Mouse (Mus musculus) 416B (cell line): Measurements from ENCODE around the gene Cish.
A peak's percentile ranks its signal among the peaks of the same experiment; 100 is the strongest.

Source experiments
- DNase-seq: peaks from one replicate; pipeline ENCODE4 v3.0.0; 2011; ENCODE audit warnings: low read depth

Cish gene

DNA sequence AAGGTAGTCTGAATTCAATTTTAAA is at the start of gene Cish:
Gene Cish (plus strand): TSS at position 11 of the 25 bp plus-strand sequence.
- no peak for DNase-seq

DNA sequence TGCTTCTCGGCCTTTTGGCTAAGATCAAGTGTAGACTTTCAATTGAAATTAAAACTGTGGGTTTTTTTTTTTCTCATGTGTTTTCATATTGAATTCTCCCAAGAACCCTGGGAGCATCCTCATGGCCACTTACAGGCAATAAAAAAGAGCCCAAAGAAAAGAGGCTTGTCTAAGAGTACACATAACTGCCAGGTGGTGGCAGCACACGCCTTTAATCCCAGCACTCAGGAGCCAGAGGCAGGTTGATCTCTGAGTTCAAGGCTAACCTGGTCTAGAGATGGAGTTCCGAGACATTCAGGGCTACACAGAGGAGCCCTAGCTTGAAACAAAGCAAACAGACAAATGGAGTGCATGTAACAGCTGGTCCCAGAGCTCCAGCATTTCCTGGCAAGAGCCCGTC is 49.7 kb upstream of the Cish start:
- peak; percentile 69 for DNase-seq

DNA sequence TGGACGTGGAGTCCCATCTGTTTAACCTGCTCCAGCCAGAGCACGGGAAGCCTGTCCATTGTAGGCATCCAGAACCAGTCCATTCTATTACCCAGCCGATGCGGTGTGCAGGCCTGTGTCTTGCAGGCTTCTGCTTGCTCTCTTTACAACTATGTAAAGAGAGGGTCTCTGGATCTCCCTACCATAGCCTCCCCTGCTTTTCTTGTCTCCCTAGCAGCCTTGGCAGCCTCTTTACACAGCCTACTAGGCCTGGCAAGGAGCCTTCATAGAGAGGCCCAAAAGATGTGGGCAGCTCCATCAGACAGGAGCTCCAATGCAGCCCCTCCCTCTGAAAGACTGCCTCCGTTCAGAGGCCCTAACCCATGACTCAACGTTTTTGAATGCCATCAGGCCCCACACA is 46.7 kb upstream of the Cish start:
- no peak for DNase-seq

DNA sequence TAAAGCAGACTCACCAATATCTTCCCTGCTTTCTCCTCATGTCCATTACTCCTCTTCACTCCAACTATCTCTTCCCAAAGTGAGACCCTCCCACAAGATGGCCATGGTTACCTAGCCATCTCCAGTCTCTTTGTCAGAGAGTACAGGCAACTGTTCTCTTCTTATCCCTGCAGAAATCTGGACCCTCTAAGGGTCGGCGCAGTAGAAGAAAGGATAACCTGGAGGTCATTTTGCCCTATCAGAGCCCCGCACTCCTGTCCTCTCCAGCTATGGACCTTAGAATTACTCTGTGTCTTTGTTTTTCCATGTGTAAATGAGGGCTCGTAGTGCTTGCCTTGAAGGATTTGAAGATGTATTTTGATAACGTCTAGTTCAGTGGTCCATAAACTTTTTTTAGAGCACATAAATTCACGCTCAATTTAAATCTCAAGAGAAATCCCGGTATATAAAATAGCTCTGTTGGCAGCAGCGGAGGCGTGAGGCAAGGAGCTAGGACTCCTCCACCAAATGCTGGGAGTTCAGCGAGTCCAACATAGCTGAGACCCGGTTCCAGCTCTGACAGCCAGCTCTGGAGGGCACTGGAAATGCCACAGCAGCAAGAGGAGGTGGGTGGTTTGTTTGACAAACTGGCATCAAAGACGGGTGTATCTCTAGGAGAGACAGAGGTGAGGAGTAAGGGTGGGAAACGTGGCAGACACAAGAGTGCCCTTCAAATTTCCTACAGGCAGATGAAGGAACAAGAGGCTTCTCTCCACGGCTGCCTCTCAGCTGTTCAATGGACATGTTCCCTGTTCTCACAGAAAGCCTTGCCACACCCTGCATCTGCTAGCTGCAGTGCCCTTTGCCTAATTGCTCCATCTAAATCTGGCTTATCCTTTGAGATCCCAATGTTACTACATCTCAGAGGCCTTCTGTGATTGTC is 45.1 kb upstream of the Cish start:
- DNase-seq: no peak

DNA sequence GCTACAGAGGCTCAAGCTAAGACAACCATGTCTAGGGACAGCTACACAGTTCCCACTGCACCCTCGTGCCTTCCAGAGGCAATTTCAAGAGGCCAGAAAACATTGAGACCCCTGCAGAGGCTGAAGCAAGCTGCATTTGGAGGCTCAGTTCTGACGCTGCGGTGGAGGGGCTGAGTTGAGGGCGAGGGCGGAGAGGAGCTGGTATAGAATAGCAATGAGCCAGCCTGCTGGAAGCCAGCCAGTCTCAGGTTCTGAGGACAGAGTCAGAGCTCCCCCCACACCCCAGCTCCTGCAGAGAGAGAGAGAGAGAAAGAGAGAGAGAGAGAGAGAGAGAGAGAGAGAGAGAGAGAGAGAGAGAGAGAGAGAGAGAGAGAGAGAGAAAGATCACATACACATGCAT is 43.7 kb upstream of the Cish start:
- DNase-seq: no peak

DNA sequence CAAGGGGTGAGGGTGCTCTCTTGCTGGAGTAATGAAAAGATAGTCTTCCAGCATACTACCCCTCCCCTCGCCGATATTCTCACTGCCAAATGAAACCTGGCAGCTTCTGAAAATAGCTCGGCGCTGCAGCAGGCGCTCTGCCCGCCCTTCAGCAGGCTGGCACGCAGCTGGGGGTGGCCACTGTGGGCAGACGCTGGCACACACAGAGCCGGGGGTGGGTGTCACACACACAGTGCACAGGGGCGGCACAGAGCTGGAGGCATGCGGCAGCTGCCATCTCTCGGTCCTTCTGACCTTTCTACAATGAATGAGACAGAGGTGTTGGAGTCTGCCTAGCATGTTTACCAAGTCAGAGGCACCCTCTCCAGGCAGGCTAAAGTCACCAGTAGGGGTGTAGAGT is 41.4 kb upstream of the Cish start:
- DNase-seq: no peak

DNA sequence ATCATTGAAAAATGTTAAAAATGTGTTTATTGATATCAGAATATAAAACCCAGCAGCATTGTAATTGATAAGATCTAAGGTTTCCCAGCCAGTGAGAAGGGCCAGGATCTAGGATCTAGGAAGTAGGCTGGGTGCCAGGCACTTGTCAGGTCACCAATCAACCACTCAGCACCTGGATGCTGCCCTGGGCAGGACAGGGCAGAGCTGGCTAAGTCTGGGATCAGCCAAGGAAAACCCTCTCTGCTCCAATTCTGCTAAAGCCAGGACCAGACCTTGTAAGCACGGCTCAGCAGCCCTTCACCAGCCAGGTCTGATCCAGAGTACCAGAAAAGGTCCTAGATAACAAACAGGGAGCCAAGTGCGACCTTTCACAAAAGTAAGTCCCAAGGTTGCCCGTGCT is 40.9 kb upstream of the Cish start:
- no peak for DNase-seq

DNA sequence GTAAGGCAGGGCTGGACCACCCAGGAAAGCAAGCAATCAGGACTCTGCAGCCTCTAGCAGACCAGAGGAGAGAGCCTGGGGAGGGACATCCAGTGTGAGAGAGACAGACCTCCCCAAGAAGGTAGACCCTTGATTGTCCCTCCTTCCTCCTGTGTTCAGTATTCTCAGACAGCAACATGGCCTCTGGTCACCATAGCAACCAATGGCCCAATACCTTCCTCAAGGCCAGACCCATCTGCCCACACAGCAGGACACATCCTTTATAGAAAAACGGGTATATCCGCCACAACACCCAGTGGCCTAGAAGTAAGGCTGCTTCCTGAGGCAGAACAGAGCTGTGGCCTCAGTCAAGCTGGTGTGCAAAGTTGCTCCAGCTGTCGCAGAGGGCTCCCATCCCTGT is 40.2 kb upstream of the Cish start:
- DNase-seq: peak; percentile 24

DNA sequence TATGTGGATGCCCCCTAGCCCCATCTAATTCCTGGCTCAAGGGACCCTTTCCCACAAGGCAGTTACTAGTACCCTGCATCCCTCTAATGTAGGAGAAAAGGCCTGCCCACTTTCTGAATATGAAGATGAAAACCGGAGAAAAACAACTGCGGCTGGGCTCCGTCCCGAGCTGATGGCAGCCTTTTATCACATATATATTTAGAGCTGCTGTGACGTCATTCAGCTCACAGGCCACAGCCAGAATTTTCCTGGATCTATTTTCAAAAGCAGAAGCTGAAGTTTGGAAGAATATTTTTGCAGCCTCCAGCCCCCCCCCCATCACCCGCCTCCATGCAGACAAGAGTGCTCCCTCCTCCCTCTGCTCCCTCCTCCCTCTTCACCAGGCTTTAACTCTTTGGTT is 36.3 kb upstream of the Cish start:
- DNase-seq: no peak

DNA sequence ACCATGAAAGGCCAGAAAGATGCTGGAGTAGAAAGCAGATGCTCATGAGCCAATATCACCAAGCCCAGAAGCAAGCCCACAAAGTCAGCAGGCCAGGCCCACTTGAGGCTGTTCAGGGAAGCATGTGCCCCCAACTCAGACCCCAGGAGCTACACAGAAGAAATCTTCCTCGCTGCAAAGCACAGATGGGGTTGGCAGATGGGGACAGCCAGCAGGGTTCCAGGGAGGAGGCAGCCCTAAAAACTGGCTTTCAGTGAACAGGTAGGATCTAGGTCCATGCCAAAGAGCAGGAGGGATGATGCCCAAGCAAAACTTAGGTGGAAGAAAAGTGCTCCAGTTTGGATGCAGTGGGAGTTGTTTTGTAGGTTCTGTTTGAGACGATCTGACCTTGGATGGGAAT is 35.4 kb upstream of the Cish start:
- no peak for DNase-seq

DNA sequence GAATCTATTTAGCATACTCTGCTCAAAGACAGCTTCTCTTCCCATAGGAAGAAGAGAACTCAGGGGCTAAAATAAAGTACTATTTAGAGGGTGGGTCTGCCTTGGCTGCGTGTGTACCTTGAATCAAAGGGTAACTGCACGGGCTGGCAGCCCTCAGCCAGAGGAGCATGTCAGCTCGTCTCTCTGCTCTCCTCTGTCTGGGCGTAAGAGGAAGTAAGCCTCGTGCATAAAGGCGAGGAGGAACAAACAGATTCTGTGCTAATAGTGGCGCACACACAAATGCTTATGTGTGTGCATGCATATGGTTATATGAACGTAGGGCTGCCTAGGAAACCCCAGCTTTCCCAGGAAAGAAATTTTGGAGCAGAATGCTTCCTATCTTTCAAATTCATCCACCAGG is 35.0 kb upstream of the Cish start:
- DNase-seq: peak; percentile 27

DNA sequence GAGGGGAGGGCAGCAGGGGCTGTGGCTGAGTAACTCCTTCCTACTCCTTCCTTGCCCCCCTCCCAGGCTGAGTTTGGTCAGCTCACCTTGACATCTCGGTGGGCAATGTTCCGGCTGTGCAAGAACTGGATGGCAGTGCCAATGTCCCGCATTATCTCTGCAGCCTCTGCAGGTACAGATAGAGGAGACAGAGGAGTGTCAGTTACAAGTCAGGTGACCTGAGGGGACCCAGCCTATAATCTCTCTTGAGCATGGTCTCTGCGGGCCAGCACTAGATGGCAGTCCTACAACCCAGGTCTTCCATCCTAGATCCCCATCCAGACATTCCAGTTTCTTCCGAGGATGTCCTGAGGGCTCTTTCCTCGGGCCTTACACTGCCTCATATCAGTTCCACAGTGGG is 34.0 kb upstream of the Cish start:
- no peak for DNase-seq

DNA sequence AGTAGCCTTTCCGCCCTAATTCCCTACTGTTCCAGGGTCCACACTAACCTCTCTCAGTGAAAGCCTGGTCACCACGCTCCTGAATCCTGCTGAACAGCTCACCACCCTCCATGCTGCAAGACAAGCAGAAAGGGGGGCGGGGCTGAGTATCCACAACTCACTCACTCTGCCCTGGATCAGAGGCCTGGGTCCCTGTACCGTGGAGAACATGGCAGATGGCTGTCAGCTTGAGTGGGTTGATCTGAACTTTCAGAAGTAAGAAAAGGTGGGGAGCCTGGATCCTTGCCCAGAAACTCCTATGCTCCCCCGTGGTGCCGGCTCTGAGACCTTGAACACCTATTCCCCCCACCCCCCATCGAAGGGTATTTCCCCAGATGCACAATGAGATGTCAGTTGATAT is 33.5 kb upstream of the Cish start:
- no peak for DNase-seq

DNA sequence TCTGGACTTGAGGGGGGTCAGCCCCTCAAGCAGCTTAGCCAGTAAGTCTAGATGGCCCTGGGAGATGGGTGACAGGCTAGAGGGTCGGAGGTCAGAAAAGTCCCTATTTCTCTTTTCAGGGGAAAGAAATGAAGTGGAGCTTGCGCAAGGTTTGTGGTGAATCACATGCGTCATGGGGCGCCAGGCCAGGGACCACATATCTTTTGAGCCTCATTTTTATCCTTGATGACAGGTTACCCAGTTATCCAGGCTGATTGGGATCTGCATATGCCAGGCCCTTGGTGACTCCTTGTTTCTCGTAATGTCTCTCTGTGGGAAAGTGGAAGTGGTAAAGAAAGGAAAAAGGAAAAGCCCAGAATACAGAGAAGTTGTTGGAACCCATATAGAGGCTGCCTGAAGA is 31.9 kb upstream of the Cish start:
- DNase-seq: peak; percentile 82

DNA sequence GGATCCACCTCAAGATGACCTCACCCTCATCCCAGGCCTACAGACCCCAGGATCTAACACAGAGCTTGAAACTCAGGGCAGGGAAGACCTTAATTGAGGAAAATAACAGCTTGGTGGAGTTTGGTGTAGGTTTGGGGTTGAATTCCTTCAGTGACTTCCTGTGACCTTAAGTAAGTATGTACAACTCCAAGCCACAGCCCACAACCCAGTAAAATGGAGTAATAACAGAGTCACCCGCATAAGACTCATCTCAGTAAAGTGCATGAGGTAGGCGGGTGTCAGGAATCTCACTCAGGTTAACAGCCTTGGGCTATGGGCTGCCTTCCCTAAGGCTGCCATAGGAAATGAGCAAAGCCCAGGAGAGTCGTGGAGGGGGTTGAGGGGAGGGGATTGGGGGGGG is 31.1 kb upstream of the Cish start:
- peak; percentile 66 for DNase-seq

DNA sequence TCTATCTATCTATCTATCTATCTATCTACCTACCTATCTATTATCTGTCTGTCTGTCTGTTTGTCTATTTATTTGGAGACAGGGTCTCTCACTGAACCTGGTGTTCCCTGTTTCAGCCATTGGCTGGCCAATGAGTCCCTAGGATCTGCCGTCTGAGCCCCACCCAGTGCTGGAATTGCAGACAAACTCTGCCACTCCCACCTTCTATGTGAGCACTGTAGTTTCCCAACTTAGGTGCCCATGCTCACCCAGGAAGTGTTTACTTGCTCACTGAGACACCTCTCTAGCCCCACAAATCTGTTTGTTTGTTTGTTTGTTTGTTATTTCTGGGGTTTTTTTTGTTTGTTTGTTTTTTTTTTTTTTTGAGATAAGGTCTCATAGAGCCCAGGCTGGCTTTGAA is 28.8 kb upstream of the Cish start:
- DNase-seq: no peak

DNA sequence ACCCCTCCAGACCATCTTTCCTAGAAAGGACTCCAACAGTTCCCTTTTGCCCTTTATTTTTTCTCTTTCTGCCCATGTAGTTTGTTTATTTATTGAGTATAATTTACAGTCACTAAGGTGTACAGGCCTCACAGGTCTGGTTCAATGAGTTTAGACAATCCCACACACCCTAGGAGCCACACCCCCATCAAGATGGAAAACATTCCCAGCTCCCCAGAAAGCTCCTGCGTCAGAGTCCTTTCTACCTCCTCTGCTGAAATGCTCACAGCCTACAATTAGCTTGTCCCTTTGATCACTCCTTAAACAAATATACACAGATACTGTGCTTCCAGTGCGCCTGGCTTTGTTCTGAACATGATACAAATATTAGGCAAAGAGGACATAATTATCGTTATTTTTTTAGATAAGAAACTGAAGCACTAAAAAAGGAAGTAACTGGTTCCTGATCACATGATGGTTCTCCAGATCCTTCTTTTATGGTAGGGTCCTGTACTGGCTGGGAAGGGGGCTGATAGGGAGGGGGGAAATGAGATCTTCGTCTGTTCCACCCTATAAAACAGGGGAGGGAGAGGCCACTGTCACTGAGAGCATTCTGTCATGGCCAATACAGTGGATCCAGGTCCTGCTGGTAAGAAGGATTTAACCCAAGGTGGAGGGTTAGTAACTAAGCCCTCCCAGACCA is 28.0 kb upstream of the Cish start:
- DNase-seq: no peak

DNA sequence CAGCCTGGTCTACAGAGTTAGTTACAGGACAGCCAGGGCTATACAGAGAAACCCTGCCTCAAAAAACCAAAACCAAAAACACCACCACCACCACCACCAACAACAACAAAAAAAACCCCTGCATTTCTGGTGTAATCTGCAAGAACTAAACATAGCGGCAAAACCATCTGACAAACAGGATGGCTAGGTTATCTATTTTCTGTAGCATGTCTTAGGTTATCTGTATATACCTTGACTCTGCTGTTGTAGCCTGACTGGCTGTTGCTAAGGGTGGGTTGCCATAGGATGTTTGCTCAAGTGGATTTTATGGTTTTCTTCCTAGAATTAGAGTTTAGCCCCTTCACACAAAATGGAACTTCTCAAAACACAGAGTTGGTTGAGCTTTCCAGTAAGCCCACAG is 26.1 kb upstream of the Cish start:
- no peak for DNase-seq

DNA sequence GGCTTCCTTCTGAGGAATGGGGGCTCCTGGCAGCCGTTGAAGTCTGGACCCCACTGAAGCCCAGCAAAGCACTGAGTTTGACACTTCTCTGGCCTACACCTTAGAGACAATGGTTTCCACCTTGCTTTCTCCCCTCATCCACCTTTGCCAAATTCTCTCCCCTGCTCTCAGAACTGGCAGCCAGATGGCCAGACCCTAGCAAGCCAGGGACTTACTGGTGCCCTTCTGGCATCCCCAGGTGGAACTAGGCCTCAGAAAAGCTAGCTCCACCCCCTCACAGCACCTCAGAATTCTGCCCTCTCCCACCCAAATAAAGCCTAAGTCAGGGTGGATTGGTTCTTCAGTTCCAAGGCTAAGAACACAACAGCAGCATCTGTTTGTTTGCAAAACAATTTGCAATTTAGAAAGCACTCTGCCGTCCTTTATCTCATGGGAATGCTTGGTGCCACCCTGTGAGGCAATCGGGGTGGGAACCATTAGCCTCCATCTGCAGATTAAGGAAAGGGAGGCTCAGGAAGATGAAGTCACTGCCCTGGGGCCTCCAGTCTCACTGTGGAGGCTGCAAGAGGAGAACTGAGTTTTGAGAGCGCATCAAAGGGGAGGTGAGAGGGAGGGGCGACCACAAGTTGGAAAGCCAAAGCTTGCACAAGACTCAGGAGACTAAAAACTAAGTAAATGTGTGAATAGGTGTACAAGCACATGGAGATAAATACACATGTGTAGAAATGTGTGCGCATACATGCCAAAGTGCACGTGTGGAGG is 24.5 kb upstream of the Cish start:
- peak; percentile 54 for DNase-seq

DNA sequence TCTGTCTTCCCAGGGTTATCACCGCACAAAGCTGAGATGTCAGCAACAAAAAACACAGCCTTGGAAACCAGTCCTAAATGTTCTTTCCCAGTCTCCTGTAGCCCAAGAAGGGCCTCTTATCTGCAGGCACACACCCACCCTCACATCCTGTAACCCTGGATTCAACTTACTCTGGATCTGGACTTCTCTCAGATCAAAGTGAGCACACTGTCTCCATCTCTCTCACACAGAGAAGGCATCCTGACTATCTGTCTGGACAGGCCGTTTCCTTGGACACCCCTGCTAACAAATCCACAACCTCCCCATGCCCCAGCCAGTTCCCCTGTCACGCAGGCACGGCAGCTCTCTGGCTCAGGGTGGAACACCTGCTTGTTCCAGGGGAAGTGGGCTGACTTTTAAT is 23.5 kb upstream of the Cish start:
- peak; percentile 58 for DNase-seq

DNA sequence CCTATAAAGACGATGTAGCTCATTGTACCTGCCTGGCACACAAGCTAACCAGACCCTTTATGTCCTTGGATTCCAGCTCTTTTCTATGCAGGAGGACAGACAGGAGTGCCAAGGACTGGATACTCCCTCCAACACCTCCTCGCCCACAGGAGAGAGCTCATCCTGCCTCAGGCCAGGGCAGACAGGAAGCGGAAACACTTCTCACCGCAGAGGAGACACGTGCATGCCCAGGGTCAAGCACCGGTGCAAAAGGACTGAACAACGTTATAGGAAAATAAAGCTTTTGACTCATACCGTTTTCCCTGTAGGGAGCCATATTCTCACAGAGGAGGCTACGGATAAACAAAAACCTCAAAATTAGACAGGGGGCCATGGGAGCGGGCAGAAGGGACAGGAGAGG is 22.6 kb upstream of the Cish start:
- DNase-seq: peak; percentile 67

DNA sequence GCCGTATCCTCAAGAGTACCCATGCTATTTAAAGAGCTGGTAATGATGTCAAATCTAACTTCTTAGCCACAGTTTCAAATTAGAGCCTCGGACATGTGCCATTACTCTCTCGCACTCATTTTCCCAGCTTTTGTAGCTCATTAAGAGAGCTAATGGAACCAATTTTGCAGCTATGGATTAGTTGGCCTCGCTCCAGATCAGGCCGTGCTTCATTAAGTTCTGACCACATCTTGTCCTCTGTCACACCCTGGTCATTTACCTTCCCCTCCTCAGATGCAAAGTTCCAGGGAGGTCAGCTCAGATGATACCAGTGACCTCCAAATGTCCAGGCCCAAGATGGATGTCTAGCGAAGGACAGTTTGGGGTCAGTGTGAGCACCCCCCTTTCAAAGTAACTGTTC is 21.1 kb upstream of the Cish start:
- DNase-seq: no peak

DNA sequence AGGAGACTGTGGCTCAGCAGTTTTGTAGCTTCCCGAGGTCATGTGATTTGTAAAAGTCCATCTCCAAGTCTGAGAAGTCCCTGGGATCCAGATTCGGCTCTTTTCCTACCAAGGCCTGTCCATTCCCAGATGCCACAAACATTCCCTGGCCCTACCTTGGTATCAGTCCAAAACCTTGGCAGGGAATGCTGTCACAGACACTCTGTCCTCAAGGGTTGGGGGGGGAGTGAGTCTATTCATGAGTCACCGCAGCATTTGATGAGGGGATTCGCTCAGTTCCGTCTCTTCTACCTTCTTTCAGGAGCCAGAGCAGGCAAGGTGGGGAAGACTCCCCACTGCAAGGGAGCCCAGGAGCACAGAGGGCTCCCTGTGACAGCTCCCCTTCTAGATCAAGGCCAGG is 20.1 kb upstream of the Cish start:
- DNase-seq: no peak

DNA sequence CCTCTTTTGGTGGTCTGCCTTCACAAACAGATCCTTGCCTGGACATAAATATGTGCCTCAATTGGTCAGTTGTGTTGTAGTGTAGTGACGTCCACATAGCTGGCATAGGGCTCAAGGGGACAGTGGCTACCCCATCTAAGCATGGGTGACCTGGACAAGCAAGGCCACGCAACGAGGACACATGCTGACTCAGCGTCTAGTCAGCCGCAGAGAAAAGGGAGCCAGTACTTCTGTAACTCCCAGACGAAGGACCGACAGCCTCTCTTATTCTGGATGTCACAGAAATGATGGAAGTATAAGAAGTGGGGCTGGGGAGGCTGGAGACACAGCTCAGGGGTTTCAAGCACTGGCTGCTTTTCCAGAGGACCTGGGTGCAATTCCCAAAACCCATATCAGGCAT is 18.2 kb upstream of the Cish start:
- no peak for DNase-seq
